Mouse (Mus musculus) CH12.LX (cell line): Measurements from ENCODE around the gene Osbpl3. TPM values are rescaled to one million over a fixed set of nuclear protein-coding genes. Genes with fewer than 3 reads are reported as not detected.

Experiments used
- DNase-seq: peaks from one replicate; pipeline ENCODE4 v3.0.0-alpha.2; 2013; ENCODE audit errors: extremely low read depth
- H3K27ac ChIP-seq: 2 replicates; pipeline ENCODE4 v1.5.1; 2012; ENCODE audit warnings: low read depth, mild to moderate bottlenecking, control low read depth, moderate library complexity; ENCODE audit not compliant: insufficient read depth
- H3K27me3 ChIP-seq: replicated peaks from 2 replicates; pipeline ENCODE3; 2012; ENCODE audit warnings: inconsistent platforms
- H3K36me3 ChIP-seq, 2 experiments: replicated peaks in 1 of 2; 2 replicates each; pipeline versions ENCODE3 to v1.6.1; 2012; ENCODE audit warnings: inconsistent platforms in 1 of 2, low read length in 1 of 2, mild to moderate bottlenecking in 1 of 2, mixed read lengths in 1 of 2, moderate library complexity in 1 of 2; ENCODE audit not compliant: control insufficient read depth in 1 of 2, insufficient read depth in 1 of 2
- H3K4me1 ChIP-seq, 2 experiments: 2 replicates each; pipeline ENCODE4 v1.6.1; 2012; ENCODE audit warnings: inconsistent platforms in 1 of 2, moderate library complexity in 1 of 2; ENCODE audit not compliant: insufficient read depth in 2 of 2, control insufficient read depth in 1 of 2
- H3K4me2 ChIP-seq: 2 replicates; pipeline ENCODE4 v1.6.1; 2012; ENCODE audit warnings: low read depth, mild to moderate bottlenecking, control low read depth; ENCODE audit not compliant: poor library complexity, insufficient read depth, severe bottlenecking
- H3K4me3 ChIP-seq, 3 experiments: fragments of 150-350 bp in 1 of 3; sonication (generic) in 1 of 3; replicated peaks in 1 of 3; 2 replicates each; pipeline versions ENCODE3 to v1.5.1; 2011 to 2012; ENCODE audit warnings: low read depth in 2 of 3, low read length in 2 of 3, mild to moderate bottlenecking in 2 of 3, moderate library complexity in 2 of 3, control low read depth in 1 of 3, improper control_type of control experiment in 1 of 3, inconsistent platforms in 1 of 3, mixed read lengths in 1 of 3; ENCODE audit not compliant: poor library complexity in 1 of 3
- H3K79me2 ChIP-seq: replicated peaks from 2 replicates; pipeline ENCODE4 v1.6.1; 2012; ENCODE audit warnings: mild to moderate bottlenecking, moderate library complexity; ENCODE audit not compliant: control insufficient read depth, poor library complexity, insufficient read depth, severe bottlenecking; ENCODE audit errors: extremely low read depth
- H3K9ac ChIP-seq: 2 replicates; pipeline ENCODE4 v1.6.1; 2012; ENCODE audit warnings: low read depth, mild to moderate bottlenecking, control low read depth, moderate library complexity; ENCODE audit not compliant: insufficient read depth
- H3K9me3 ChIP-seq: replicated peaks from 2 replicates; pipeline ENCODE3; 2012; ENCODE audit warnings: low read length, inconsistent platforms, mixed read lengths
- BHLHE40 ChIP-seq: IDR thresholded peaks from 2 replicates; pipeline ENCODE4 v1.6.1; 2011; ENCODE audit warnings: mild to moderate bottlenecking, low read depth, low read length, improper control_type of control experiment
- CHD1 ChIP-seq: IDR thresholded peaks from 2 replicates; pipeline ENCODE4 v1.6.1; 2012; ENCODE audit warnings: low read depth, low read length, improper control_type of control experiment, inconsistent platforms
- CHD2 ChIP-seq: IDR thresholded peaks from 2 replicates; pipeline ENCODE4 v1.6.1; 2011; ENCODE audit warnings: low read length, improper control_type of control experiment
- CTCF ChIP-seq, 2 experiments: IDR thresholded peaks in 1 of 2; conservative IDR thresholded peaks in 1 of 2; 2 replicates each; pipeline ENCODE4 v1.5.1; 2011 to 2012; ENCODE audit warnings: low read depth in 2 of 2, low read length in 2 of 2, improper control_type of control experiment in 1 of 2, inconsistent platforms in 1 of 2, mild to moderate bottlenecking in 1 of 2, moderate library complexity in 1 of 2
- E2F4 ChIP-seq: IDR thresholded peaks from 2 replicates; pipeline ENCODE4 v1.6.1; 2011; ENCODE audit warnings: low read depth, low read length, improper control_type of control experiment; ENCODE audit not compliant: insufficient replicate concordance
- ELF1 ChIP-seq: IDR thresholded peaks from 2 replicates; pipeline ENCODE4 v1.6.1; 2014; ENCODE audit warnings: low read depth, mild to moderate bottlenecking, inconsistent platforms, low read length, improper control_type of control experiment
- EP300 ChIP-seq: IDR thresholded peaks from 2 replicates; pipeline ENCODE4 v1.6.1; 2011; ENCODE audit warnings: low read length, improper control_type of control experiment
- ETS1 ChIP-seq: conservative IDR thresholded peaks from 2 replicates; pipeline ENCODE4 v1.6.1; 2012; ENCODE audit warnings: low read depth, mild to moderate bottlenecking, inconsistent platforms, low read length, improper control_type of control experiment, moderate library complexity
- GABPA ChIP-seq: IDR thresholded peaks from 2 replicates; pipeline ENCODE4 v1.6.1; 2012; ENCODE audit warnings: low read depth, low read length, improper control_type of control experiment, inconsistent platforms; ENCODE audit not compliant: insufficient replicate concordance
- HCFC1 ChIP-seq: IDR thresholded peaks from 2 replicates; pipeline ENCODE4 v1.6.1; 2012; ENCODE audit warnings: low read depth, mild to moderate bottlenecking, inconsistent platforms, low read length, improper control_type of control experiment
- IRF4 ChIP-seq: IDR thresholded peaks from 2 replicates; pipeline ENCODE4 v1.6.1; 2014; ENCODE audit warnings: low read depth, mild to moderate bottlenecking, inconsistent platforms, low read length, improper control_type of control experiment
- JUN ChIP-seq: IDR thresholded peaks from 2 replicates; pipeline ENCODE4 v1.6.1; 2011; ENCODE audit warnings: low read depth, mild to moderate bottlenecking, low read length, improper control_type of control experiment, moderate library complexity; ENCODE audit not compliant: insufficient read depth
- MAFK ChIP-seq: IDR thresholded peaks from 2 replicates; pipeline ENCODE4 v1.6.1; 2011; ENCODE audit warnings: low read length, improper control_type of control experiment; ENCODE audit not compliant: insufficient replicate concordance
- MAZ ChIP-seq: IDR thresholded peaks from 2 replicates; pipeline ENCODE4 v1.6.1; 2012; ENCODE audit warnings: low read depth, mild to moderate bottlenecking, inconsistent platforms, low read length, improper control_type of control experiment, moderate library complexity
- MEF2A ChIP-seq: IDR thresholded peaks from 2 replicates; pipeline ENCODE4 v1.6.1; 2014; ENCODE audit warnings: low read depth, mild to moderate bottlenecking, inconsistent platforms, low read length, improper control_type of control experiment, borderline replicate concordance
- MXI1 ChIP-seq: IDR thresholded peaks from 2 replicates; pipeline ENCODE4 v1.6.1; 2011; ENCODE audit warnings: mild to moderate bottlenecking, low read depth, low read length, improper control_type of control experiment
- MYC ChIP-seq: IDR thresholded peaks from 2 replicates; pipeline ENCODE4 v1.6.1; 2011; ENCODE audit warnings: low read depth, mild to moderate bottlenecking, improper control_type of control experiment, low read length
- NELFE ChIP-seq: IDR thresholded peaks from 2 replicates; pipeline ENCODE4 v1.6.1; 2011; ENCODE audit warnings: low read depth, low read length, improper control_type of control experiment
- NRF1 ChIP-seq: IDR thresholded peaks from 2 replicates; pipeline ENCODE4 v1.6.1; 2014; ENCODE audit warnings: low read depth, mild to moderate bottlenecking, inconsistent platforms, low read length, improper control_type of control experiment, moderate library complexity
- PAX5 ChIP-seq: IDR thresholded peaks from 2 replicates; pipeline ENCODE4 v1.6.1; 2012; ENCODE audit warnings: low read length, inconsistent platforms, mixed read lengths
- POLR2A ChIP-seq: IDR thresholded peaks from 2 replicates; pipeline ENCODE4 v1.6.1; 2011; ENCODE audit warnings: low read depth, mild to moderate bottlenecking, improper control_type of control experiment, low read length
- POLR2AphosphoS2 ChIP-seq: IDR thresholded peaks from 2 replicates; pipeline ENCODE4 v1.6.1; 2011; ENCODE audit warnings: low read depth, low read length, improper control_type of control experiment
- RAD21 ChIP-seq: IDR thresholded peaks from 2 replicates; pipeline ENCODE4 v1.6.1; 2011; ENCODE audit warnings: low read depth, mild to moderate bottlenecking, low read length, improper control_type of control experiment, moderate library complexity
- RCOR1 ChIP-seq: conservative IDR thresholded peaks from 2 replicates; pipeline ENCODE4 v1.6.1; 2012; ENCODE audit warnings: low read depth, mild to moderate bottlenecking, inconsistent platforms, low read length, improper control_type of control experiment
- SIN3A ChIP-seq: IDR thresholded peaks from 2 replicates; pipeline ENCODE4 v1.6.1; 2012; ENCODE audit warnings: low read length, improper control_type of control experiment, inconsistent platforms
- SMC3 ChIP-seq: IDR thresholded peaks from 2 replicates; pipeline ENCODE4 v1.6.1; 2011; ENCODE audit warnings: low read depth, low read length, improper control_type of control experiment
- TCF12 ChIP-seq: IDR thresholded peaks from 2 replicates; pipeline ENCODE4 v1.6.1; 2014; ENCODE audit warnings: low read depth, mild to moderate bottlenecking, inconsistent platforms, low read length, improper control_type of control experiment
- UBTF ChIP-seq: IDR thresholded peaks from 2 replicates; pipeline ENCODE4 v1.6.1; 2012; ENCODE audit warnings: low read depth, mild to moderate bottlenecking, inconsistent platforms, low read length, improper control_type of control experiment, moderate library complexity
- USF2 ChIP-seq: conservative IDR thresholded peaks from 2 replicates; pipeline ENCODE4 v1.6.1; 2011; ENCODE audit warnings: low read depth, low read length, improper control_type of control experiment
- ZKSCAN1 ChIP-seq: IDR thresholded peaks from 2 replicates; pipeline ENCODE4 v1.6.1; 2012; ENCODE audit warnings: low read depth, inconsistent platforms, low read length, improper control_type of control experiment, borderline replicate concordance
- ZMIZ1 ChIP-seq: IDR thresholded peaks from 2 replicates; pipeline ENCODE4 v1.6.1; 2012; ENCODE audit warnings: low read depth, mild to moderate bottlenecking, inconsistent platforms, low read length, improper control_type of control experiment
- ZNF384 ChIP-seq: IDR thresholded peaks from 2 replicates; pipeline ENCODE4 v1.6.1; 2012; ENCODE audit warnings: low read depth, low read length, improper control_type of control experiment, inconsistent platforms
- dilution Hi-C: fragments of 300-500 bp; cut with MboI; formaldehyde crosslinking; loops from 2 replicates; pipeline ENCODE4 v1.14.3; 2020; ENCODE audit warnings: low sequenced_read_pairs; ENCODE audit not compliant: extremely low pct_unique_long_range_greater_than_20kb, extremely low pct_ligation_motif_present
- in situ Hi-C: fragments of 300-500 bp; cut with MboI; formaldehyde crosslinking; loops from 3 replicates; pipeline ENCODE4 v1.14.3; 2019; ENCODE audit warnings: low sequenced_read_pairs, low pct_ligation_motif_present, low pct_unique_long_range_greater_than_20kb, mixed read lengths
- polyA plus RNA-seq: library from polyadenylated mRNA; unstranded; fragments of >175 nt; gene quantifications from 2 replicates; pipeline ENCODE4 v1.2.1, GENCODE M21; 2012; ENCODE audit warnings: low read depth; ENCODE audit not compliant: insufficient read length
- total RNA-seq, 2 experiments: library from RNA; depleted of rRNA; stranded (reverse); fragments of 300-350 nt in 1 of 2; fragments of >200 nt in 1 of 2; gene quantifications; 2 replicates each; pipeline ENCODE4 v1.2.3; 2012 to 2014

The Osbpl3 gene
- total and polyA plus RNA-seq, 3 experiments = 2.2 to 8.1 (median 3.5) TPM

GRCm38 (mm10) chr6:50306625-50307024 is 149.4 kb downstream of the Osbpl3 start:
- in situ Hi-C loops = loop anchor here (25.0 kb wide), 1 partner anchor 794 kb away; no protein-coding TSS in a partner anchor
- TF ChIP-seq UBTF (no peak), BHLHE40 (peak; percentile 50; the same call in 1 of the 2 replicates)
- Histone ChIP-seq H3K36me3 (peaks cover 3 to 8% of the 10 kb centered on the region in 2 experiments), H3K79me2 (no peaks in the 10 kb centered on the region), H3K27me3 (no peaks in the 10 kb centered on the region), H3K4me1 (peaks cover 25 to 50% of the 10 kb centered on the region in 2 experiments), H3K27ac (no peak overlapping the region), H3K9me3 (no peaks in the 10 kb centered on the region), H3K4me3 (no peak overlapping the region), H3K9ac (no peak overlapping the region), H3K4me2 (no peak overlapping the region)
- no peak for DNase-seq
- dilution Hi-C loops = loop anchor here (25.0 kb wide), 1 partner anchor 106 kb away; no protein-coding TSS in a partner anchor

- no peaks in the 10 kb centered on the region for H3K27me3 ChIP-seq
- dilution Hi-C loops = loop anchor here (25.0 kb wide), 1 partner anchor 107 kb away; no protein-coding TSS in a partner anchor
- peak; percentile 85 for DNase-seq
- H3K4me2 ChIP-seq = peak overlapping the region; percentile 87
- H3K27ac ChIP-seq = peak overlapping the region; percentile 98
- H3K36me3 ChIP-seq = peaks cover 3 to 8% of the 10 kb centered on the region in 2 experiments
- H3K9me3 ChIP-seq = no peaks in the 10 kb centered on the region
- H3K4me3 ChIP-seq = no peak overlapping the region
- in situ Hi-C loops = loop anchor here (5.0 to 25.0 kb wide), 2 partner anchors 232 to 793 kb away; no protein-coding TSS in a partner anchor
- peaks cover 28 to 65% of the 10 kb centered on the region in 2 experiments for H3K4me1 ChIP-seq
- H3K79me2 ChIP-seq = no peaks in the 10 kb centered on the region
- H3K9ac ChIP-seq = peak overlapping the region; percentile 25
- TF ChIP-seq CTCF (conservative IDR thresholded peaks at IDR 0.05 in 1 of 2, IDR thresholded peaks at IDR 0.05 in 1 of 2; ENCODE audit: low read depth in 2 of 2, low read length in 2 of 2) = peak; percentile 86 to 95
- TF ChIP-seq MAZ = no peak
- TF ChIP-seq TCF12 = peak; percentile 22; the same call in 1 of the 2 replicates
- no peak for TF ChIP-seq GABPA
- no peak for TF ChIP-seq USF2
- no peak for TF ChIP-seq NELFE
- peak; percentile 97 for TF ChIP-seq IRF4
- TF ChIP-seq MYC = no peak
- TF ChIP-seq POLR2A = no peak
- no peak for TF ChIP-seq POLR2AphosphoS2
- no peak for TF ChIP-seq E2F4
- TF ChIP-seq ETS1 = peak; percentile 68
- TF ChIP-seq SIN3A = no peak; the same call in 1 of the 2 replicates
- no peak for TF ChIP-seq CHD1
- no peak; the same call in 1 of the 2 replicates for TF ChIP-seq HCFC1
- no peak for TF ChIP-seq NRF1
- no peak for TF ChIP-seq MAFK
- no peak for TF ChIP-seq ZKSCAN1
- peak; percentile 53 for TF ChIP-seq ELF1
- TF ChIP-seq RAD21 = peak; percentile 55
- TF ChIP-seq JUN = peak; percentile 69; the same call in 1 of the 2 replicates
- no peak for TF ChIP-seq UBTF
- no peak for TF ChIP-seq CHD2
- peak; percentile 69 for TF ChIP-seq SMC3
- no peak for TF ChIP-seq MXI1
- TF ChIP-seq MEF2A = peak; percentile 93
- TF ChIP-seq ZMIZ1 = no peak
- no peak for TF ChIP-seq PAX5
- TF ChIP-seq ZNF384 = 0 out of 2 replicates have a peak, but pooled peaks have one; percentile 4
- TF ChIP-seq EP300 = peak; percentile 90
- TF ChIP-seq RCOR1 = no peak; the same call in 1 of the 2 replicates
Observed at GRCm38 (mm10) chr6:50304949-50305491, 151.0 kb downstream of the Osbpl3 start.
